Mouse (Mus musculus) testis, adult 2 months (tissue): ENCODE data around the gene Thoc7.

ENCODE experiments used
- CTCF ChIP-seq: fragments of 200-500 bp; IDR thresholded peaks from 2 replicates; pipeline ENCODE4 v1.5.1; 2012; ENCODE audit warnings: low read depth, mild to moderate bottlenecking, inconsistent platforms, low read length, moderate library complexity; ENCODE audit not compliant: control insufficient read depth, insufficient read depth, insufficient replicate concordance
- POLR2A ChIP-seq: fragments of 200-500 bp; IDR thresholded peaks from 2 replicates; pipeline ENCODE4 v1.6.1; 2012; ENCODE audit warnings: low read depth, mild to moderate bottlenecking, inconsistent platforms, low read length, moderate library complexity; ENCODE audit not compliant: control insufficient read depth

DNA sequence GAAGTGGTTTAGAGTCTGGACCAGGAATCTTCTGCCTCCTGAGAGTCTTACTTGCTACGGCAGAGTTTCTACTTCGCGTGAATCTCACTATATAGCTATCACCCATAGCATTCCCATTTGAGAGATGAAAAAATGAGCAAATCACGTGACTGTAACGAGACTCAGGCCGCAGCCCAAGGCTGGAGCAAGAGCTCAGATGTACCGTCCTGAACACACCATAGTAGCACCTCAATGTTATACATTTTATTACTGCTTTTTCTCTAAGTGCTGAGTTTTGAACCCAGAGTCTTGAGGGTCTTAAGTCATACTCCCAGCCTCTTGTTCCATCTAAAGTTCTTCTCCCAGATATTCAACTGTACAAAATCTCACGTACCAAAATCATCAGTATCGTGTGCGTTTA is 44.4 kb downstream of the Thoc7 start:
- TF ChIP-seq CTCF = no peak
- no peak for TF ChIP-seq POLR2A
